Mouse (Mus musculus) ES-Bruce4 (cell line): ENCODE results near the gene Mfrp.

Source experiments
- CTCF ChIP-seq: IDR thresholded peaks from one replicate; pipeline ENCODE4 v1.8.1; 2011; ENCODE audit warnings: low read depth, low read length
- EP300 ChIP-seq: IDR thresholded peaks from 2 replicates; pipeline ENCODE4 v1.6.1; 2011; ENCODE audit warnings: low read depth, low read length; ENCODE audit not compliant: insufficient read depth

DNA sequence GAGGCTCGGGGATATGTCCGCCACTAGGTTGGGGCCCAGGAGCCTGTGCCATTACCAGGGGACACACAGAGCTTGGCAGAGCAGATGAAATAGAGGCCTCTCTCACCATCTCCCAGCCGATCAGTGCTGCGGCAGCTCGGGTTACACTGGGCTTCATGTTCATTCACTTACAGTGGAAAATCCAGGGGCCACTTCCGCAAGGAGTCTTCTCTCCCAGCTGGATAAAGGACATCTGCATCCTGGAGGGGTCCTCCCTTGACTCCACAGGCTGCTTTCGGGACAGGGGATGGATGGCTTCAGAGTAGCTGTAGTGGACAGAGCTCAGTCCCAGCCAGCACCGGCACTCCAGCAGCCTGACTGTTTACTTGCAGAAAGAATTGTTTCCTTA lies 30.7 kb upstream of the Mfrp start:
- no peak for TF ChIP-seq EP300
- TF ChIP-seq CTCF = no peak
